Mouse (Mus musculus) C2C12 (cell line): ENCODE data around the gene Olfr520. TPM values are rescaled to one million over a fixed set of nuclear protein-coding genes. Genes with fewer than 3 reads are reported as not detected.

Experiments used
- H3K27me3 ChIP-seq: one replicate; pipeline ENCODE4 v1.6.1; 2011; ENCODE audit not compliant: control insufficient read depth, insufficient read depth, insufficient read length
- H3K36me3 ChIP-seq: one replicate; pipeline ENCODE4 v1.6.1; 2011; ENCODE audit not compliant: control insufficient read depth, insufficient read depth
- H3K4me3 ChIP-seq: one replicate; pipeline ENCODE4 v1.5.1; 2011; ENCODE audit warnings: mild to moderate bottlenecking, control low read depth; ENCODE audit not compliant: poor library complexity, insufficient read depth, severe bottlenecking
- H3K79me2 ChIP-seq: one replicate; pipeline ENCODE4 v1.6.1; 2011; ENCODE audit not compliant: control insufficient read depth, insufficient read depth
- H3K79me3 ChIP-seq: one replicate; pipeline ENCODE4 v1.6.1; 2011; ENCODE audit warnings: low read depth, control low read depth
- H3ac ChIP-seq: one replicate; pipeline ENCODE3; 2011; ENCODE audit warnings: low read depth; ENCODE audit not compliant: control insufficient read depth, insufficient read length
- CEBPB ChIP-seq: IDR thresholded peaks from one replicate; pipeline ENCODE4 v1.6.1; 2011; ENCODE audit warnings: low read depth, mild to moderate bottlenecking, control low read depth, moderate library complexity
- CTCF ChIP-seq: IDR thresholded peaks from one replicate; pipeline ENCODE4 v1.5.1; 2011; ENCODE audit not compliant: control insufficient read depth, insufficient read depth, insufficient read length
- FOSL1 ChIP-seq: IDR thresholded peaks from one replicate; pipeline ENCODE4 v1.8.0; 2011; ENCODE audit warnings: mild to moderate bottlenecking, low read length; ENCODE audit not compliant: poor library complexity, insufficient read depth, severe bottlenecking
- MAX ChIP-seq: IDR thresholded peaks from one replicate; pipeline ENCODE4 v1.6.1; 2011; ENCODE audit warnings: mild to moderate bottlenecking, control low read depth
- MYOD1 ChIP-seq: IDR thresholded peaks from one replicate; pipeline ENCODE4 v1.6.1; 2011; ENCODE audit warnings: low read depth; ENCODE audit not compliant: control insufficient read depth, insufficient read length
- MYOG ChIP-seq: IDR thresholded peaks from one replicate; pipeline ENCODE4 v1.6.1; 2011; ENCODE audit not compliant: control insufficient read depth, insufficient read length; ENCODE audit errors: extremely low read depth
- USF1 ChIP-seq: IDR thresholded peaks from one replicate; pipeline ENCODE4 v1.6.1; 2011; ENCODE audit warnings: low read depth, mild to moderate bottlenecking, control low read depth, moderate library complexity
- long read RNA-seq, 2 experiments: library from polyadenylated mRNA; unstranded; transcript quantifications; one replicate each; pipeline ENCODE4 v2.0.0; 2019 to 2020
- polyA plus RNA-seq: library from polyadenylated mRNA; unstranded; fragments of >200 nt; fragmentation: generic; extraction: Trizol; gene quantifications from one replicate; pipeline ENCODE4 v1.2.1, GENCODE M21; 2012; ENCODE audit warnings: missing spikeins

Gene Olfr520
- not detected for polyA plus RNA-seq
- long read RNA-seq, experiment 1, result 0 reads
- long read RNA-seq, experiment 2, result 0 reads

DNA sequence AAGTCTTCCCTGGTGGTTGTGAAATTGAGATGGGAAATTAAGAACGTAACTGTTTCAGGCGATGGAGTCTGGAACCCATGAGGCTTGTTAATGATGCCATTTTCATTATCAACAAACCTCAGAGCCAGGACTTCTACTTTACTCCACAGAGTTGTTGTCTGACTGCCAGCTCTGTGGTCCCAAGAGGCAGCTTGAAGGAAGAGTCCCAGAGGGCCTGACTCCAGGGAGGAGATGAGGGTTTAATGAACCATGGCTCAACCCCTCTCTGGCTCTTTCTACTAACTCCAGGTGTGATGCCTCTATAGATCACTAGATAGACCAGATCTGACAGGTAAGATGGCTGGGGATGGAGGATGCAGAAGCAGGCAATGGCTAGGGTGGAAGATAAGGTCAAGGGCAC, at the start of gene Olfr520:
Gene Olfr520, plus strand, starts transcription at position 301 of the 400 bp plus-strand sequence.
- H3K36me3 ChIP-seq, result no peaks in the 10 kb centered on the region
- no peaks in the 10 kb centered on the region for H3K79me3 ChIP-seq
- peaks cover 10% of the 10 kb centered on the region for H3K27me3 ChIP-seq
- TF ChIP-seq CTCF (no peak), CEBPB (no peak), USF1 (no peak), MYOG (no peak), MYOD1 (no peak), MAX (no peak), FOSL1 (no peak)
- H3K79me2 ChIP-seq, result no peaks in the 10 kb centered on the region
- H3ac ChIP-seq, result no peak within 1 kb of the TSS
- no peak within 1 kb of the TSS for H3K4me3 ChIP-seq

DNA sequence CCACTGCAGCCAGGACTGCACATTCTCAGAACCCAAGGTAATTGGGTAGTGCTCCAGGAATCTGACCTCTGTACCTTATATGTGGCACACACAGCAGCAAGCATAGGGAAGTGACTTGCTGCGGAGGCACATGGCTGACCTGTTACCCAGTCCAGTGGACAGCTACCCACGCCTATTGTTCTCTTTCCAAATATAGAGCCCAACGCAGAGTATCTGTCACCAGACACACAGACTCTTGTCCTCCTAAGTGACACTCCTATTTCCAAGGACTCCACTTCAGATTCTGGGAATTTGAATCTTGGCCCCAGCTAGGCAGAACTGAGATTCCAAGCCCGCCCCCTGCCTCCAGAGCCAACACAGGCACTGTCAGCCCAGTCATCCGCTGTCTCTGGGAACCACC, 49.3 kb upstream of the Olfr520 start:
- H3K27me3 ChIP-seq, result peaks cover 30% of the 10 kb centered on the region
- no peak overlapping the region for H3ac ChIP-seq
- no peaks in the 10 kb centered on the region for H3K79me2 ChIP-seq
- no peaks in the 10 kb centered on the region for H3K36me3 ChIP-seq
- no peak overlapping the region for H3K4me3 ChIP-seq
- no peaks in the 10 kb centered on the region for H3K79me3 ChIP-seq
- no peak for TF ChIP-seq MAX
- TF ChIP-seq FOSL1, result no peak
- TF ChIP-seq MYOD1, result no peak
- no peak for TF ChIP-seq CTCF
- TF ChIP-seq USF1, result no peak
- TF ChIP-seq CEBPB, result no peak
- TF ChIP-seq MYOG, result no peak

DNA sequence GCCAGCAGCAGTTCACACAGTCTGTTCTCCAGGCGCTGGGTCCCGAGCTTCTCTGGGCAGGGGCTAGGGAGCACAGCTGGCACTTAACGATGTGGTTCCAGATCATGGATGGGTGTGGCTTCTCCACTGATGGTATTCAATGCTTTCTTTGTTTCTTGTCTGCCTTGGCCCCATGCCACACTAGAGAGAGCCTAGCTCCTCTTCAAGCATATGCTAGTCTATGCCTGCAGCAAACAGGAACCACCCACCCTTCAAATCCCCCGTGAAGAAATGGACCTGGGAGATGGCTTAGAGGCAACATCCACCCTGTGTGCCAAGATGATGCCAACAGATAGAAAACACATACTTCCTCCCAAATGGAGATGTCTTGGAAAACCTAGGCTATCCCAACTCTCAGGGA, 46.0 kb upstream of the Olfr520 start:
- no peak for TF ChIP-seq MAX
- no peak for TF ChIP-seq USF1
- no peak for TF ChIP-seq MYOG
- TF ChIP-seq CEBPB, result no peak
- no peak for TF ChIP-seq MYOD1
- TF ChIP-seq CTCF, result no peak
- TF ChIP-seq FOSL1, result no peak
- Histone ChIP-seq H3K79me2 (no peaks in the 10 kb centered on the region), H3K79me3 (no peaks in the 10 kb centered on the region), H3K4me3 (no peak overlapping the region), H3K36me3 (no peaks in the 10 kb centered on the region), H3K27me3 (peaks cover 40% of the 10 kb centered on the region), H3ac (no peak overlapping the region)

DNA sequence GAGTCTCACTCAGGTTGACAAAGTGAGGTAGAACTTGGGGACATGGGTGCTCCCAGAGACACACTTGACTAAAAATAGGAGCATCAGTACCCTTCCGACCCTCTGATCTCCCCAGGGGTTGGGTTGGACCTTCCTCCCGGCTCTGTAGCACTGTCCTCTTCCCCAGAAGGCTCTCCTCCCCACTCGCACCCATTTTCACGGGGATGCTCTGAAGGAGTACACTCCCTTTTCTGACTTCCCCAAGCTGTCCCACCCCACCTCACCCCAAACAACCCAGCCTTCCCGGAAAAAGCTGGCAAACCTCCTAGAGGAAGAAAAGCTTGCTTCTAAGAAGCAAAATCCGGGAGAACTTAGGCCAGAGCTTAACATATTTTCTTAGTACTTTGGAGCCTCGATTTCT, 39.3 kb upstream of the Olfr520 start:
- no peaks in the 10 kb centered on the region for H3K79me2 ChIP-seq
- H3K4me3 ChIP-seq, result no peak overlapping the region
- H3K27me3 ChIP-seq, result peaks cover 36% of the 10 kb centered on the region
- H3K79me3 ChIP-seq, result no peaks in the 10 kb centered on the region
- TF ChIP-seq MYOG, result no peak
- no peak for TF ChIP-seq MAX
- TF ChIP-seq CEBPB, result no peak
- TF ChIP-seq USF1, result no peak
- no peak for TF ChIP-seq FOSL1
- no peak for TF ChIP-seq CTCF
- TF ChIP-seq MYOD1, result no peak
- no peak overlapping the region for H3ac ChIP-seq
- no peaks in the 10 kb centered on the region for H3K36me3 ChIP-seq

DNA sequence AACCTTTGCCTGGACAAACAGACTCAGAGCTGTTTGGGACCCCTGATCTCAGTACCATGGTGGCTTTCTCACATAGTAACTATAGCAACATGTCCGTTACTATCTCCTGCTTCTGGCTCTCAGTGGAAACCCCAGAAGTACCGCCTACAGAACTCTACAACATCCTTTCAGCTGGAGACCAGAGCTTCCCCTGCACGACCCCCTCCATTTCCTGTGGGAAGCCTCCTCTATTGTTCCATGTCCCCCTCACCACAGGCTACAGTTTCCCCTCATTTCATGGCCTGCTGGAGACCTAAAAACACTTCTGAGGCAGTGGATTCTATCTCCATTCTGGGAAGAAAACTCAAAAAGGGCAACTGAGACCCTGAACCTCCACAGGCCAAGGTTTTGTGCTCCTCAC, 37.7 kb upstream of the Olfr520 start:
- Histone ChIP-seq H3K79me2 (no peaks in the 10 kb centered on the region), H3K36me3 (no peaks in the 10 kb centered on the region)

DNA sequence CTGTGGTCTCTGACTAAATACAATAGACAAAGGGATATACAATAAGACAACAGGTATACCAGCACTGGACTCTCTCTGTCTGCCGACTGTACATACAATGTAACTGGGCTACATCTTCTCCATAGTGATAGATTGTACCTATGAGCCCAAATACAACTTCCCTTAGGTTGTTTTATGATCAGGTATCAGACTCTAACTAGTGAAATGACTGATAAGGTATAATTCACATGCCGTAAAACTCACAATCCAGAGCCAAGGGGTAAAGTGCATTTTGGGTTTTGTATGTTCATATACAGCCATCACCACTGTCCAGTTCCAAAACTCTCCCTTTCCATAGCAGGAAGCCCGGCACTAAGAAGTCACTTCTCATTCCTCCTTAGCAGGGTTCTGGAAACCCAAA, 36.7 kb upstream of the Olfr520 start:
- H3K36me3 ChIP-seq, result no peaks in the 10 kb centered on the region
- no peak overlapping the region for H3K4me3 ChIP-seq
- peaks cover 38% of the 10 kb centered on the region for H3K27me3 ChIP-seq
- H3K79me3 ChIP-seq, result no peaks in the 10 kb centered on the region
- TF ChIP-seq USF1 (no peak), MYOG (no peak), CTCF (no peak), MYOD1 (no peak)
- H3K79me2 ChIP-seq, result no peaks in the 10 kb centered on the region
- H3ac ChIP-seq, result no peak overlapping the region

More for the DNA sequence above, 37.7 kb upstream of the Olfr520 start:
- Histone ChIP-seq H3K27me3 (peaks cover 38% of the 10 kb centered on the region), H3ac (no peak overlapping the region), H3K4me3 (no peak overlapping the region), H3K79me3 (no peaks in the 10 kb centered on the region)
- no peak for TF ChIP-seq USF1
- no peak for TF ChIP-seq CTCF
- TF ChIP-seq CEBPB, result no peak
- no peak for TF ChIP-seq MYOD1
- TF ChIP-seq FOSL1, result no peak
- TF ChIP-seq MYOG, result no peak
- TF ChIP-seq MAX, result no peak
